Mouse (Mus musculus): ENCODE data around the gene Nup93. TPM values are rescaled to one million over a fixed set of nuclear protein-coding genes. Genes with fewer than 3 reads are reported as not detected.

Nup93 gene
- total RNA-seq, 2 experiments from 2014 or later: 10.3 to 21.8 TPM

GRCm38 (mm10) chr8:94184357-94184843 lies 30.0 kb upstream of the Nup93 start:
- ATAC-seq (replicated peaks; ENCODE audit: low FRiP score, poor library complexity, severe bottlenecking): no peak

- ATAC-seq (replicated peaks; ENCODE audit: low FRiP score, poor library complexity, severe bottlenecking): no peak
Observed at GRCm38 (mm10) chr8:94185791-94186190, 28.6 kb upstream of the Nup93 start.

GRCm38 (mm10) chr8:94186542-94186941 lies 27.8 kb upstream of the Nup93 start:
- no peak for ATAC-seq (replicated peaks; ENCODE audit: low FRiP score, poor library complexity, severe bottlenecking)

GRCm38 (mm10) chr8:94187290-94188002 lies 26.9 kb upstream of the Nup93 start:
- ATAC-seq (replicated peaks; ENCODE audit: low FRiP score, poor library complexity, severe bottlenecking): no peak

- ATAC-seq (replicated peaks; ENCODE audit: low FRiP score, poor library complexity, severe bottlenecking): no peak
Observed at GRCm38 (mm10) chr8:94189275-94190031, 24.9 kb upstream of the Nup93 start.

- ATAC-seq (replicated peaks; ENCODE audit: low FRiP score, poor library complexity, severe bottlenecking): peak; percentile 45; the same call in 1 of the 2 replicates
Observed at GRCm38 (mm10) chr8:94191101-94191691, 23.2 kb upstream of the Nup93 start.

GRCm38 (mm10) chr8:94192926-94193325 lies 21.4 kb upstream of the Nup93 start:
- no peak for ATAC-seq (replicated peaks; ENCODE audit: low FRiP score, poor library complexity, severe bottlenecking)

- no peak for ATAC-seq (replicated peaks; ENCODE audit: low FRiP score, poor library complexity, severe bottlenecking)
Observed at GRCm38 (mm10) chr8:94194591-94195223, 19.7 kb upstream of the Nup93 start.

GRCm38 (mm10) chr8:94199202-94199869 lies 15.0 kb upstream of the Nup93 start:
- ATAC-seq (replicated peaks; ENCODE audit: low FRiP score, poor library complexity, severe bottlenecking): peak; percentile 63

GRCm38 (mm10) chr8:94204043-94204442 lies 10.3 kb upstream of the Nup93 start:
- ATAC-seq (replicated peaks; ENCODE audit: low FRiP score, poor library complexity, severe bottlenecking): no peak

GRCm38 (mm10) chr8:94205736-94206135 lies 8.6 kb upstream of the Nup93 start:
- peak; percentile 87 for ATAC-seq (replicated peaks; ENCODE audit: low FRiP score, poor library complexity, severe bottlenecking)

- no peak for ATAC-seq (replicated peaks; ENCODE audit: low FRiP score, poor library complexity, severe bottlenecking)
Observed at GRCm38 (mm10) chr8:94206256-94206655, 8.1 kb upstream of the Nup93 start.

GRCm38 (mm10) chr8:94207491-94207890 lies 6.9 kb upstream of the Nup93 start:
- ATAC-seq (replicated peaks; ENCODE audit: low FRiP score, poor library complexity, severe bottlenecking): no peak

GRCm38 (mm10) chr8:94209639-94210038 lies 4.7 kb upstream of the Nup93 start:
- no peak for ATAC-seq (replicated peaks; ENCODE audit: low FRiP score, poor library complexity, severe bottlenecking)

- no peak for ATAC-seq (replicated peaks; ENCODE audit: low FRiP score, poor library complexity, severe bottlenecking)
Observed at GRCm38 (mm10) chr8:94210225-94210624, 4.1 kb upstream of the Nup93 start.

- no peak for ATAC-seq (replicated peaks; ENCODE audit: low FRiP score, poor library complexity, severe bottlenecking)
Observed at GRCm38 (mm10) chr8:94213819-94214218, 545 bp upstream of the Nup93 start.

GRCm38 (mm10) chr8:94227381-94227939 lies 13.1 kb downstream of the Nup93 start:
- no peak for ATAC-seq (replicated peaks; ENCODE audit: low FRiP score, poor library complexity, severe bottlenecking)

GRCm38 (mm10) chr8:94240240-94240751 lies 25.9 kb downstream of the Nup93 start:
- ATAC-seq (replicated peaks; ENCODE audit: low FRiP score, poor library complexity, severe bottlenecking): no peak

- ATAC-seq (replicated peaks; ENCODE audit: low FRiP score, poor library complexity, severe bottlenecking): no peak
Observed at GRCm38 (mm10) chr8:94249836-94250435, 35.6 kb downstream of the Nup93 start.

Measured in erythroid progenitor cell, adult 5-6 weeks (primary cell).